Mouse (Mus musculus) E14TG2a.4 (cell line): ENCODE results near the gene Tmprss6.

Experiments used
- CTCF ChIP-seq: conservative IDR thresholded peaks from 2 replicates; pipeline ENCODE4 v1.5.1; 2014; ENCODE audit warnings: low read length
- NANOG ChIP-seq: IDR thresholded peaks from 2 replicates; pipeline ENCODE4 v1.6.1; 2014; ENCODE audit warnings: borderline replicate concordance, low read length, mixed read lengths

- TF ChIP-seq CTCF = no peak
- no peak for TF ChIP-seq NANOG
Observed at GRCm38 (mm10) chr15:78491301-78491700, 22.9 kb upstream of the Tmprss6 start.
